33 mouse cellular contexts compared by ENCODE assay signal in genomic region chr9:99468572-99468971, GRCm38 (mm10). TPM values are rescaled to one million over a fixed set of nuclear protein-coding genes. Genes with fewer than 3 reads are reported as not detected.
"Had no signal": no experiment of that assay in that cellular context is flagged by ENCODE, and none has a peak within 500 bp of the region (broad histone marks: within the 10 kb centered on the region; RNA-seq: fewer than 3 reads in every experiment).

No protein-coding gene starts in this region.

- H3K27me3 ChIP-seq: heart, embryonic 13.5 days; heart, embryonic 15.5 days; hindbrain, embryonic 13.5 days; hindbrain, embryonic 15.5 days; kidney, embryonic 15.5 days; limb, embryonic 13.5 days; limb, embryonic 15.5 days had no signal

- H3K9ac ChIP-seq: heart, embryonic 13.5 days; heart, embryonic 15.5 days; hindbrain, embryonic 13.5 days; hindbrain, embryonic 15.5 days; kidney, embryonic 15.5 days; limb, embryonic 13.5 days; limb, embryonic 15.5 days; liver, embryonic 12.5 days had no signal

- H3K4me3 ChIP-seq: heart, adult 2 months; heart, embryonic 13.5 days; heart, embryonic 15.5 days; hindbrain, embryonic 13.5 days; hindbrain, embryonic 15.5 days; kidney, embryonic 15.5 days; limb, embryonic 13.5 days; limb, embryonic 15.5 days; liver, embryonic 12.5 days had no signal

- ATAC-seq: intestine, embryonic 16.5 days; liver, embryonic 12.5 days had no signal

- H3K9me3 ChIP-seq: heart, embryonic 13.5 days; heart, embryonic 15.5 days; hindbrain, embryonic 13.5 days; hindbrain, embryonic 15.5 days; kidney, embryonic 15.5 days; limb, embryonic 13.5 days; limb, embryonic 15.5 days; liver, embryonic 12.5 days had no signal

- H3K4me1 ChIP-seq: heart, embryonic 13.5 days; hindbrain, embryonic 13.5 days; limb, embryonic 15.5 days had no signal

- DNase-seq: gastrocnemius, postnatal 14 days; gastrocnemius, postnatal 36 days; heart, adult 11 months; heart, adult 2 months; heart, postnatal 14 days; heart, postnatal 36 days; kidney, adult 11 months; kidney, adult 9 months; kidney, postnatal 14 days; kidney, postnatal 36 days; layer of hippocampus, adult 9-11 months; layer of hippocampus, postnatal 36 days; left cerebral cortex, postnatal 4 days had no signal

- H3K27ac ChIP-seq: heart, adult 2 months; heart, embryonic 13.5 days; heart, embryonic 15.5 days; hindbrain, embryonic 13.5 days; hindbrain, embryonic 15.5 days; kidney, embryonic 15.5 days; kidney, postnatal 0 days; limb, embryonic 13.5 days; limb, embryonic 15.5 days; liver, embryonic 12.5 days had no signal

- H3K4me2 ChIP-seq: heart, embryonic 11.5 days; heart, embryonic 13.5 days; heart, embryonic 15.5 days; hindbrain, embryonic 13.5 days; hindbrain, embryonic 15.5 days; kidney, embryonic 15.5 days; limb, embryonic 13.5 days; limb, embryonic 15.5 days; liver, embryonic 12.5 days had no signal

- H3K36me3 ChIP-seq: heart, embryonic 13.5 days; heart, embryonic 15.5 days; hindbrain, embryonic 13.5 days; hindbrain, embryonic 15.5 days; kidney, embryonic 15.5 days; limb, embryonic 13.5 days; limb, embryonic 15.5 days; liver, embryonic 12.5 days had no signal

RNA-seq across cellular contexts. Expression of gene Nme9, which starts 17.3 kb away (rescaled TPM):
- total RNA-seq: gastrocnemius, adult 18-20 months; gastrocnemius, adult 8-10 months; gastrocnemius, postnatal 14 days; gastrocnemius, postnatal 36 days; heart, adult 2 months; heart, postnatal 36 days; hematopoietic stem cell, adult 5-6 weeks; left cerebral cortex, adult 18-20 months; left cerebral cortex, postnatal 10 days; left cerebral cortex, postnatal 25 days; liver, adult 2 months had no signal
- polyA plus RNA-seq: heart, embryonic 13.5 days; intestine, embryonic 14.5 days; limb, embryonic 11.5 days; limb, embryonic 13.5 days; limb, embryonic 15.5 days; liver, adult 2 months; liver, embryonic 12.5 days had no signal
